Mouse (Mus musculus): ENCODE measurements around the gene Mink1.

Gene Mink1

GRCm38 (mm10) chr11:70639976-70640375 lies 77.3 kb downstream of the Mink1 start:
- no peak for DNase-seq

GRCm38 (mm10) chr11:70641241-70641640 lies 78.6 kb downstream of the Mink1 start:
- DNase-seq = no peak

- DNase-seq = no peak
Measured at GRCm38 (mm10) chr11:70643051-70643450, 80.4 kb downstream of the Mink1 start.

GRCm38 (mm10) chr11:70644564-70645103 lies 82.0 kb downstream of the Mink1 start:
- no peak for DNase-seq

- no peak for DNase-seq
Measured at GRCm38 (mm10) chr11:70645461-70646258, 83.0 kb downstream of the Mink1 start.

- no peak for DNase-seq
Measured at GRCm38 (mm10) chr11:70646259-70646555, 83.5 kb downstream of the Mink1 start.

- peak; percentile 98 for DNase-seq
Measured at GRCm38 (mm10) chr11:70646691-70647650, 84.3 kb downstream of the Mink1 start, which contains the start of the genes Rnf167 and Slc25a11. Rnf167 (plus strand) TSS chr11:70647235. Slc25a11 (minus strand) TSS chr11:70647479.

GRCm38 (mm10) chr11:70647716-70648420 lies 85.2 kb downstream of the Mink1 start:
- DNase-seq = no peak

GRCm38 (mm10) chr11:70648512-70648911 lies 85.8 kb downstream of the Mink1 start:
- no peak for DNase-seq

GRCm38 (mm10) chr11:70649185-70649734 lies 86.6 kb downstream of the Mink1 start:
- DNase-seq = no peak

- DNase-seq = no peak
Measured at GRCm38 (mm10) chr11:70650322-70651175, 87.9 kb downstream of the Mink1 start.

- DNase-seq = no peak
Measured at GRCm38 (mm10) chr11:70651391-70651790, 88.7 kb downstream of the Mink1 start.

- no peak for DNase-seq
Measured at GRCm38 (mm10) chr11:70652029-70652883, 89.6 kb downstream of the Mink1 start.

- no peak for DNase-seq
Measured at GRCm38 (mm10) chr11:70652884-70653344, 90.2 kb downstream of the Mink1 start.

GRCm38 (mm10) chr11:70653345-70654197 lies 90.9 kb downstream of the Mink1 start:
- DNase-seq = no peak

GRCm38 (mm10) chr11:70654198-70654922 lies 91.7 kb downstream of the Mink1 start, which contains the start of gene Pfn1:
Pfn1 (minus strand) TSS chr11:70654644.
- peak; percentile 75 for DNase-seq

- DNase-seq = peak; percentile 77
Measured at GRCm38 (mm10) chr11:70654923-70655570, 92.4 kb downstream of the Mink1 start.
